Mouse (Mus musculus) cerebellum, postnatal 10 days (tissue): ENCODE results near the gene Ebi3.

Experiments
- DNase-seq, 2 experiments: peaks; one replicate each; pipeline ENCODE4 v3.0.0; 2021; ENCODE audit warnings: mixed read lengths in 2 of 2

Gene Ebi3

DNA sequence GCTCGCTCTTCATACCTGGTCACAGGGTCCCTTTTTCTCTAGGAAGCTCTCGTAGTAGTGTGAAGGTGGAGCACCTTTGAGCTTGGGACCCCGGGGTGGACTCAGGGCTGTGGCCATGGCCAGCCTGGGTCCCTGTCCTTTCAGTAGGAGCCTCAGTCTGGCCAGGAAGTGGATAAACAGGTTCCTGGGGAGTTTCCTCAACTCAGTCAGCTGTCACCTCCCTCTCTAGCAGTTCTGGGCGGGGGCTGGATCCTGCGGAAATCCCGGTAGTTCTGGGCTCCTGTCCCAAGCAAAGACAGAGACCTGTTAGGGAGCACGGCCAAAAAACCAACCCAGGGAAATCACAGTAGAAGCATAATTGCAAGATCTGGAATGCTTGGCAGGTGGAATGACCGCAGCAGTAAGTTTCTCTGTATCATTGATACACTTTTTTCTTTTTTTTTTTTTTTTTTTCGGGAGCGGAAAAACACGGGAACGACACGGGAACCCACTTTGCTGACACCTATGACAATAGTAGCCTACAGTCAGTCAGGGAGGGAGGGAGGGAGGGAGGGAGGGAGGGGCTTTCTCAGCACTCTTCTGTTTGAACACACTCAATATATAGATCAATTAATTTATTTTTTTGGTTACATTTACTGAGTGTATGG, 53.1 kb downstream of the Ebi3 start, which contains the start of the genes Stap2 and Mpnd:
Gene Stap2, minus strand, starts transcription at position 170 of the 647 bp plus-strand sequence.
Gene Mpnd, plus strand, starts transcription at position 297 of the 647 bp plus-strand sequence.
- DNase-seq = peak in 1 of 2 experiments; percentile 46
